Mouse (Mus musculus) lung, postnatal 10 days (tissue): ENCODE data around the gene Tex14.
"Not testable (repeated sequence)": the region's sequence is repeated elsewhere in the genome, so short reads cannot be mapped to it uniquely, and the experiment has no call there.

Experiments used
- DNase-seq: peaks from one replicate; pipeline ENCODE4 v3.0.0; 2021

The Tex14 gene

DNA sequence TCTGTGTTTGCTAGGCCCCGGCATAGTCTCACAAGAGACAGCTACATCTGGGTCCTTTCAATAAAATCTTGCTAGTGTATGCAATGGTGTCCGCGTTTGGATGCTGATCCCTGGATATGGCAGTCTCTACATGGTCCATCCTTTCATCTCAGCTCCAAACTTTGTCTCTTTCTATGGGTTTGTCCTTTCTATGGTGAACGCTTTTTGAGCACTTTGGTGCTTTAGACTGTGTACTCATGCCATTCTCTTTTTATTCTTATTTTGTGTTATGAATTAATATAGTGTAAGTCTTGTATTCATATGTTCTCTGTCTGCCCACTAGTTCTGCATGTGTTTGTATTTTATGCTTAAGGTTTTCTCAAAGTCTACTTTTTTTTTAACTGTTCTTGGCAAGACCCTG is 67.2 kb downstream of the Tex14 start:
- DNase-seq = not testable (repeated sequence)

GRCm38 (mm10) chr11:87479172-87479571 is 74.3 kb downstream of the Tex14 start:
- not testable (repeated sequence) for DNase-seq

- no peak for DNase-seq
These were observed 79.0 kb downstream of the Tex14 start for GRCm38 (mm10) chr11:87483796-87484326.

DNA sequence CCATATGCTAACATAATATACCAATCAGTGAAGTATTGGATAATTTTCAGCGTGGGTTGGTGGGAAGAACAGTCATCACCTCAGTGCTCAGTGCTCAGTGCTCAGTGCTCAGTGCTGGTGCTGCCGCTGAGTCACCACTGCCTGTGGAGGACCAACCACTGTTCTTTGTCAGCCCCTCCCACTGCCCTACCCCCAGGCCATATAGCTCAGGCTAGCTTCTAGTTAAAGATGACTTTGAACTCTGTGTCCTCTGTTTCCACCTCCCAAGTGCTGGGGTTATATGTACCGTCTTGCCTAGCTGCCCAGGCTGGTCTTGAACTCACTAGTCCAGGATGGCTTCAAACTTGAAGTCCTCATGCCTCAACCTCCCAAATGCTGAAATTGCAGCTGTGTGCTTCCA is 84.1 kb downstream of the Tex14 start:
- no peak for DNase-seq

DNA sequence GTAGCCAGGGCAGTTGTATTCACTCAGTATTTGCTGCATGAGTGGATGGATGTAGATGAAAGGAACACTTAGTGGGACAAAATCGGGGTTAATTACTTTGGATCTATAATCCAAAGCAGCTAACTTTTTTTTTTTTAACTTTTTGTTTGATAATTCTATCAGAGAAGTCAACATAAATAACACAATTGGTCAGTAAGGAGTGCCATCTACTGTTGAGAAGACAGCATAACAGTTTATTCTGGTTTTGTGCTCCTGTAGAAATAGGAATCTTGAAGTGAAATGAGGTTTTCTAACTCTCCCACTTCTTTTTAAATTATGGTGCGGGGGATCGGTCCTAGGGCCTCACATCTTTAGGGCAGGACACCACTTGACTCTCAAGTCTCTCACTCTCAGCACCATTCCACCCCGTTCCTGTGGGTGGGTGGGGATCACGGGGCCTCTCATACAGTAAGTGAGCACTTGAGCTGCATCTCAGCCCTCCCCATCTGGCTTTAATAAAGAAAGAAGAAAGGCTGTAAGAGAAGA is 99.9 kb downstream of the Tex14 start:
- peak; percentile 11 for DNase-seq

GRCm38 (mm10) chr11:87506502-87506901 is 101.6 kb downstream of the Tex14 start:
- no peak for DNase-seq

GRCm38 (mm10) chr11:87507043-87507442 is 102.2 kb downstream of the Tex14 start:
- DNase-seq = no peak

- DNase-seq = peak; percentile 60
These were observed 114.4 kb downstream of the Tex14 start for GRCm38 (mm10) chr11:87519260-87519659.

DNA sequence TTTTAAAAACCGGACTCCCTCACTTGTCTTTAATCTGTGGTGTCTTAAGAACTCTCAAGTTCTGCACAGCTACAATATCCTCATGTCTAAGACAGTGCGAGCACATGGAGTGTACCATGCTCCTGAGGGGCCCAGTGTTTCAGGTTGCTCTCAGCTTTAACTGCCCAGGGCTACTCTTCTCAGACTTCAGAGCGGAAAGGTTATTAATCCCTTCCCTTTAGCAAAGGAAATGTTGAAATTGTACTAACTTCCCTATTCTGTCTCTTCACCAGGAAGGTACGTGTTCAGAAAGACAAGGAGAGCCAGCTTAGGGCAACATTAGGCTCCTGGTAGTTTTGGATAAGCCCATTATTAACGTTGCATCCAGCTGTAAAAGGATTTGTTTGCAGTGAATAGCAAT is 118.6 kb downstream of the Tex14 start:
- DNase-seq = no peak

- DNase-seq = no peak
These were observed 119.1 kb downstream of the Tex14 start for GRCm38 (mm10) chr11:87523967-87524366.

GRCm38 (mm10) chr11:87524780-87525179 is 119.9 kb downstream of the Tex14 start:
- DNase-seq = peak; percentile 10

GRCm38 (mm10) chr11:87527364-87527763 is 122.5 kb downstream of the Tex14 start:
- DNase-seq = no peak

GRCm38 (mm10) chr11:87527990-87528389 is 123.1 kb downstream of the Tex14 start:
- peak; percentile 25 for DNase-seq

GRCm38 (mm10) chr11:87531695-87532094 is 126.8 kb downstream of the Tex14 start:
- no peak for DNase-seq

DNA sequence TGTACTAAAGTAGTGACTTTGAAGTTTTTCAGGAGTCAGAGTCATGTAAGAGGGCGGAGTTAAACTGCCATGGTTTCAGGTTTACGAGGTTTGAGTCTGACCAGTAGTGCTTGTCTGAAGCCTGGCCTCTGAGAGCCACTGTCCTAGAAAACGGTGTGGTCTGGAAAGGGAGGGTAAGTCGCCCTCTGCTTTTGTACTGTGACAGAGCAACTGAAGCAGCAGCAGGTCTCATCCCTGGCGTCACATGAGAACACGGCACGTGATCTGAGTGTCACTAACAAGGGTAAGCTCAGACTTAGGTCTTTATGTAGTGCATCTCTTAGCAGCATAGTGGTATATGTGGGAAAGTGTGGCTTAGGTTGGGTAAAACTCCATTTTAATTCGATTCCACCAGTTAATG is 137.4 kb downstream of the Tex14 start:
- DNase-seq = no peak

DNA sequence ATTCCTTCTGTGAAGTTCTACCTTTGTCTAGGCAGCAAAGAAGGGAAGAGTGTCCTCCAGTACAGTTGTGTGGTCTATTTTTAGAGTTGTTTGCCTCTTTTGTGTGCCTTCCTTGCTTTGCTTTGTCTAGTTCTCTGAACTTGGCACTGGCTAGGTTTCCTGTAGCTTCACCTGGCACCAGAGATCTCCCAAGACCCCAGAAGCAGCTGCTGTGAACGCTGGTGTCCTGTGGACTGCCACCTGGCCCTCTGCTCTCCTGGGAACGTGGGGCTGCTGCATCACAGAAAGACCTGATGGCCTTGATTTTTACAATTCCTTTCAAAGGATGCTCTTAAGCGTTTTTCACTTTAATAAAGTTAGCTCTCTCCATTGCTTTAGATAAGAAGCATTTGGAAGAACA is 138.0 kb downstream of the Tex14 start:
- DNase-seq = no peak

GRCm38 (mm10) chr11:87553342-87553741 is 148.5 kb downstream of the Tex14 start:
- no peak for DNase-seq

GRCm38 (mm10) chr11:87554386-87554785 is 149.5 kb downstream of the Tex14 start:
- DNase-seq = peak; percentile 75

GRCm38 (mm10) chr11:87555106-87555703 is 150.3 kb downstream of the Tex14 start:
- peak; percentile 44 for DNase-seq

DNA sequence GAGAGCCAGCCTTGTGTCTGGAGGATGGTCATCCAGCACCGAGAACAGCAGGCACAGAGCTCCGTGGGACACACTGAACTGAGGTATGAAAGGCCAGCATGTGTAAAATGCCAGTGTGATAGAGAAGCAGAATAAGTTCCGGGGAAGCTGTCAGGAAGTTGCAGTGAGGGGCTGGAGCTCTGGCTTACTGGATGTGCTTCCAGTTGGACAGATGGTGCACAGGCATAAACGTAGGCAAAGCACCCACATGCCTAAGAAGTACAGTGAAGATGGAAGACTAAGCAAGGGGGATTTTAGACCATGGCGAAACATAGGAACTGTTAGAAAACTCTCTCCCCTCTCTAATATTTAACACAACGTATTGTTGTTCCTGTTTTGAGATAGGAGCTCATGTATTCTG is 156.3 kb downstream of the Tex14 start:
- no peak for DNase-seq

DNA sequence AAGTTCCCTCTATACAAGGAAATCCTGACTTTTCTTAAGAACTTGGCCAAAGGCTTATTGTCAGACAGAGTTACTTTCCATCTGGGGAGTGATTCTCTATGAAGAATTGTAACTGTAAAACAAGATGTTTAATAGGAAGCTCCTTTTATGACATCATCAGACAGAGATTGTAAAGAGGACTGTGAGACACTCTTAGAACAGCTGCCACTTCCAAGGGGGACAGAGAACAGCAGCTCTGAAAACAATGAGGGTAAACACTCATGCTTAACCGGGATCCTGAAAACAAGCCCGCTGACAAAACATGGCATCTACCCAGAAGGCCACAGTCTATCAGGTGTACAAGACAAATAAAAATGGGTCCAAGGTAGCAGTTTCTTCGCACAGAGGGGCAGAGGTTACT is 161.6 kb downstream of the Tex14 start, which contains the start of gene Gm11492:
Gene Gm11492 (plus strand): TSS at position 153 of the 400 bp plus-strand sequence.
- DNase-seq = no peak

DNA sequence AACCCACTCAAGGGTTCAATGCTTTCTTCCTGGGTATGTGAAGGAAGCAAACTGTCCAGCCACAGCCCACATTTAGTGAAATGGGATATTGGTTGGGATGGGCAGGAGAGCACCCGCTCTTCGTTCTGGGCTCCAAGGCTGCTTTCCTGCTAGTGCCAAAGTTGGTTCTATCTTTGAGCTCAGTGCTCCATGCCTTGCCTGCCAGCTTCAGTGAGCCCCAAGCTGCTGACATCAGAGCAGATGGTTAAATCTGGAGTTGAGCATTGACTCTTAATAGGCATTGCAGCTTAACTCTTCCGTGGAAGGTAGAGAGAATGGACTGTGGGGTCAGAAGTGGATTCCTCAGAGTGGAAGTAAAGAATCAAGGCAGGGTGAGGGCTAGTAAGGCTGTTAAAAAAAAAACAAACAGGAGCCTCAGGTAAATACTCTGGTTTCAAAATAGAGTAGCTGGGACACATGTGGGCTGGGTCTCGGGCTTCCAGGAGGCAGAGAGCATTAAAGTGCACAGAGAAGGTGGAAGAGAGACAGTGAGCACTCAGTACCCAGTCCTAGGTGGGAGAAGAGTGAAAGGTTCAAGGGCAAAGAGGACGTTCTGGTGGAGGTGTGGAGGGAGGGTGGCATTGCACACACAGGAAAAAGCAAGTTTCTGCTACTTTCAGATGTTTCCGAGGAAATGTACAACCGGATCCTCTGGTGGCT is 163.5 kb downstream of the Tex14 start, which contains the start of gene Sept4:
Gene Sept4 (plus strand): TSS at position 649 of the 699 bp plus-strand sequence.
- no peak for DNase-seq

DNA sequence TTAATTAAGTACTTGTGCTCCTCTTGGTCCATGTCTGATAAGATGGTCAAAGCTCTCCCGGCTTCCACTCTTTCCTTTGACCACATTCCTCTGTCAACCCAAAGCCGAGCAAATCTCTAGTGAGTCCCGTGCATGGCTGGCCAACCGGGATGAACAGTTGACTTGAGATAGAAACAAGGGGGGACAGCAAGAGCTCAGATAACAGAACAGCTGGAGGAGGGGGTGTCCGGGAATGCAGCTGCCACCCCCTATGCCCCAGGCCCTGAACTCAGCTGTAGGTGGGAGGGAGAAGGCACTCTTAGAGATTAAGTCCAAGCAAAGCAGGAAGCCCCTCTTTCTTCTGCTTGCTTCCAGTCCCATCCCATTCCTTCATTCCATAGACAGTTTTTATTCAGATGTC is 165.9 kb downstream of the Tex14 start:
- DNase-seq = no peak

- peak; percentile 43 for DNase-seq
These were observed 166.6 kb downstream of the Tex14 start for GRCm38 (mm10) chr11:87571361-87571950.
